Mouse (Mus musculus) embryo, embryonic 11 days (tissue): Measurements from ENCODE around the gene Gipc2.

ENCODE experiments used
- DNase-seq: peaks from one replicate; pipeline ENCODE4 v3.0.0-alpha.2; 2015

Gene Gipc2

GRCm38 (mm10) chr3:152189306-152189705 is 23.3 kb upstream of the Gipc2 start:
- no peak for DNase-seq

GRCm38 (mm10) chr3:152186106-152186505 is 20.1 kb upstream of the Gipc2 start:
- DNase-seq: no peak

GRCm38 (mm10) chr3:152183522-152183921 is 17.5 kb upstream of the Gipc2 start:
- DNase-seq: no peak

GRCm38 (mm10) chr3:152180624-152181023 is 14.6 kb upstream of the Gipc2 start:
- DNase-seq: no peak

GRCm38 (mm10) chr3:152179285-152179684 is 13.3 kb upstream of the Gipc2 start:
- no peak for DNase-seq

GRCm38 (mm10) chr3:152178816-152179215 is 12.8 kb upstream of the Gipc2 start:
- DNase-seq: no peak

- no peak for DNase-seq
These were observed 6.4 kb upstream of the Gipc2 start for GRCm38 (mm10) chr3:152172322-152172935.

GRCm38 (mm10) chr3:152171862-152172261 is 5.8 kb upstream of the Gipc2 start:
- DNase-seq: no peak

- no peak for DNase-seq
These were observed 5.2 kb upstream of the Gipc2 start for GRCm38 (mm10) chr3:152171236-152171635.

- DNase-seq: no peak
These were observed 4.4 kb upstream of the Gipc2 start for GRCm38 (mm10) chr3:152170407-152170806.

GRCm38 (mm10) chr3:152168007-152168406 is 2.0 kb upstream of the Gipc2 start:
- DNase-seq: no peak

GRCm38 (mm10) chr3:152166699-152167451 is 845 bp upstream of the Gipc2 start:
- peak; percentile 72 for DNase-seq

GRCm38 (mm10) chr3:152165351-152166098 is 505 bp downstream of the Gipc2 start:
- DNase-seq: peak; percentile 67

GRCm38 (mm10) chr3:152165014-152165350 is 1.0 kb downstream of the Gipc2 start:
- no peak for DNase-seq

GRCm38 (mm10) chr3:152163320-152163719 is 2.7 kb downstream of the Gipc2 start:
- DNase-seq: no peak

- DNase-seq: no peak
These were observed 5.4 kb downstream of the Gipc2 start for GRCm38 (mm10) chr3:152160607-152161006.

- DNase-seq: no peak
These were observed 6.7 kb downstream of the Gipc2 start for GRCm38 (mm10) chr3:152159321-152159720.

- DNase-seq: no peak
These were observed 7.4 kb downstream of the Gipc2 start for GRCm38 (mm10) chr3:152158344-152159291.

GRCm38 (mm10) chr3:152156816-152157496 is 9.1 kb downstream of the Gipc2 start:
- DNase-seq: no peak

GRCm38 (mm10) chr3:152155296-152155948 is 10.6 kb downstream of the Gipc2 start:
- no peak for DNase-seq

- DNase-seq: no peak
These were observed 11.9 kb downstream of the Gipc2 start for GRCm38 (mm10) chr3:152154095-152154494.

- DNase-seq: no peak
These were observed 12.9 kb downstream of the Gipc2 start for GRCm38 (mm10) chr3:152153152-152153551.
